Mouse (Mus musculus): ENCODE measurements around the gene Baz2b. TPM values are rescaled to one million over a fixed set of nuclear protein-coding genes. Genes with fewer than 3 reads are reported as not detected.

Baz2b gene
- total and polyA plus RNA-seq, 2 experiments from 2014 or later, result 40.6 to 71.7 TPM

DNA sequence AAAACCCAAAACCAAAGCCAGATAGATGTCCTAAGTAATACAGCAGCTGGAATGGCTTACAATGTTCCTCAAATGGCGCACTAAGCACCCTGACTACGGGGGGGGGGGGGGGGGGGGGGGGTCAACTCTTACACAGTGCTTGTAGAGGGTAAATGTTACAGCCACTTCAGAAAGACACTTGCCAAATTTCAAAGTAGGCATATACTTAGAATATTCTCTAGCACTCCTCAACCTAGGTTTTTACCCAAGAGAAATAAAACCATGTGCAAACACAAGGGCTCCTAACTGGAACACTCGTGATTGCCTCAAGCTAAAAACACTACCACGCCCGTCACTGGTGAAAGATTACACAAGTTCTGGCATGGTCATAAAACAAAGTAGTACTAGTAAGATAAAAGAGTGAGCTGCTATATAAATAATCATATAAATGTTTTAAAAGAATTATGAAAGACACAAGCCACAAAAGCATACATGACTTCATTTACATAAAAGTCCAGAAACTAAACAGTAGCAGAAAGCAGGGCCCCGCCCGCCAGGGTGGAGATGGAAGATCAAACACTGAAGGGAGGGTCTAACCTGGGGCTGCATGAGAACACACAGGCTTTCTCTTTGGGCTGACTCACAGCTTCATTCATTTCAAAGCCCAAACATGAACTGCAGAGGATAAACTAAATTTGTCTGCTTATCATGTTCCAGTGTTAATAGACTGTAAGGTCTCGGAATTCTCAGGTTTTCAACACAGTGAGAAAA lies 212.0 kb downstream of the Baz2b start:
- no peak for TF ChIP-seq CTCF (IDR thresholded peaks at IDR 0.05; ENCODE audit: low read depth)
- H3K36me3 ChIP-seq (ENCODE audit: insufficient read depth), result no peaks in the 10 kb centered on the region
- 91% methylated on average over 8 of the region's 8 CpGs for WGBS

DNA sequence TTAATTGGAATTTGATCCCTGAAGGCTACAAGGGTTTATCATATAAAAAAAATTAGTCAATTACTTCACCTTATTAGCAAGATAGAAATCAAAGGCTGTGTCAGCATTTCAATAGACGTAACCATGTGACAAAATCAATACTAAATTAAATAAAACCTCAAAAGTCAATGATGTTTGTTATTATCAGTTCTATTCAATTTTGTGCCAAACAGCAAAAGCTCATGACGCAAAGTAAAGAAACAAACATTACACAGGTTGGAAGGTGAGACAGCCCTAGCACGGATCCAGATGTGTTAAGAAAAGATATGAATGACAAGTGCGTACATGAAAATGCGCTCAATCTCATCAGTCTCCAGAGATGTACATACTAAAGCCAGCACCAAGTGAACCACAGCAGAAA lies 212.7 kb downstream of the Baz2b start:
- no peak for TF ChIP-seq CTCF (IDR thresholded peaks at IDR 0.05; ENCODE audit: low read depth)
- no peak for DNase-seq
- Histone ChIP-seq H3K27ac (ENCODE audit: low read depth, low read length) (no peak overlapping the region), H3K9ac (no peak overlapping the region), H3K9me3 (ENCODE audit: low read length) (no peaks in the 10 kb centered on the region), H3K36me3 (ENCODE audit: insufficient read depth) (no peaks in the 10 kb centered on the region), H3K27me3 (ENCODE audit: insufficient read depth, low read length) (no peaks in the 10 kb centered on the region), H3K4me2 (ENCODE audit: low read depth) (no peak overlapping the region), H3K4me1 (ENCODE audit: insufficient read depth) (no peaks in the 10 kb centered on the region), H3K4me3 (ENCODE audit: low read depth, low read length) (no peak overlapping the region)
- 93% methylated on average over 5 of the region's 5 CpGs for WGBS
- ATAC-seq, result no peak

More for the DNA sequence above, 212.0 kb downstream of the Baz2b start:
- no peak overlapping the region for H3K4me3 ChIP-seq (ENCODE audit: low read depth, low read length)
- H3K27me3 ChIP-seq (ENCODE audit: insufficient read depth, low read length), result no peaks in the 10 kb centered on the region
- no peak overlapping the region for H3K4me2 ChIP-seq (ENCODE audit: low read depth)
- H3K9ac ChIP-seq, result no peak overlapping the region
- ATAC-seq (no peak), DNase-seq (no peak)
- H3K4me1 ChIP-seq (ENCODE audit: insufficient read depth), result no peaks in the 10 kb centered on the region
- no peak overlapping the region for H3K27ac ChIP-seq (ENCODE audit: low read depth, low read length)
- no peaks in the 10 kb centered on the region for H3K9me3 ChIP-seq (ENCODE audit: low read length)

DNA sequence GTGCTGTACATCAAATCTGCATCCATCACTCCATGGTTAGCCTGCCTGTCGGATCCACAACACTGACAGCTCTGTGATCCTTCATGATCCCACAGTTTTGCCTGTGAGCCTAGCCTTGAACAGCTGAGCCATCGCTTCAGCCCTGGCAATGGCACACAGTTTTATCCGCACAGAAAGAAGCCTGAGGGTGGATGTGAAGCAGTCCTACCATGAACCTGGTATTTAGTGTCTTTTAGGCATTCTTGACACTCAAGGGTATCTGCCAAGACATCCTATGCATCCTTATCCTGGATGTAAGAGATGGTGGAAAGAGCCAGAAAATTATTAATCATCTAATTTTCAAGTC lies 216.5 kb downstream of the Baz2b start:
- no peak overlapping the region for H3K27ac ChIP-seq (ENCODE audit: low read depth, low read length)

DNA sequence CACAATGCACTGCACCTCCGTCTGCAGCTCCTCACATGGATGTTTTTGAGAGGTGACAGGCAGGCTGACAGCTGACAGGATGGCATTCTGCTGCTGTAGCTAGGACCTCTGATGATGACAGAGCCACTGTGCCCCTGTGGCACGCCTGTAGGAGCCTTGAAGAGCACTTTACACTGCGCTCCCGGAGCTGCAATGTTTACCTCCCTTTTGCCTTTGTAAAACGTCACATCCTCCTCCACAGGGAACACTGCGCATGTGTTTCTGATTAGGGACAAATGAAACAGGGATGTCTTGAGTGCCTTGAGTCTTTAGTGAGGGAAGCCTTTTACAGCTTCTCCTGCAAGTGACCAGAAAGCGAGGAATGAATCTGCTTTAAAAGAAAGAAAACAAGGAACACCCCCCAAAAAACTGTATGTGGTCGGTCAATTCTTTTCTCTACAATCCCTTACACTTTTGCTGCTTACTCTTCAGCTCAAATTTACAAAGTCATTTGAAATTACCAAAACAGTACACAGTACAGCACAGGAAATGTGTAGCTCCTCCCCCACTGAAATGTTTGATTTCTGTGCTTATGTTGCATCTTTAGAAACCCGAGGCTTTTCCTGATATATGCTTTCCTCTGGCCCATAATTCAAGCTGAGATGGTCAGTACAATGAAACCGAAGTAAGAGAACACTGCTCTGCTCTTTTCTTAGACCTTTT lies 217.0 kb downstream of the Baz2b start:
- Histone ChIP-seq H3K27ac (ENCODE audit: low read depth, low read length) (no peak overlapping the region), H3K4me2 (ENCODE audit: low read depth) (no peak overlapping the region), H3K27me3 (ENCODE audit: insufficient read depth, low read length) (no peaks in the 10 kb centered on the region), H3K9me3 (ENCODE audit: low read length) (no peaks in the 10 kb centered on the region), H3K9ac (no peak overlapping the region), H3K4me3 (ENCODE audit: low read depth, low read length) (no peak overlapping the region), H3K36me3 (ENCODE audit: insufficient read depth) (no peaks in the 10 kb centered on the region), H3K4me1 (ENCODE audit: insufficient read depth) (no peaks in the 10 kb centered on the region)
- ATAC-seq, result no peak
- no peak for TF ChIP-seq CTCF (IDR thresholded peaks at IDR 0.05; ENCODE audit: low read depth)
- DNase-seq, result no peak
- 71% methylated on average over 10 of the region's 10 CpGs for WGBS

More for the DNA sequence above, 216.5 kb downstream of the Baz2b start:
- no peaks in the 10 kb centered on the region for H3K4me1 ChIP-seq (ENCODE audit: insufficient read depth)
- WGBS, result 74% methylated on average over 3 of the region's 3 CpGs
- no peak for TF ChIP-seq CTCF (IDR thresholded peaks at IDR 0.05; ENCODE audit: low read depth)
- no peak overlapping the region for H3K4me2 ChIP-seq (ENCODE audit: low read depth)
- no peak overlapping the region for H3K9ac ChIP-seq
- ATAC-seq (no peak), DNase-seq (no peak)
- no peaks in the 10 kb centered on the region for H3K9me3 ChIP-seq (ENCODE audit: low read length)
- no peak overlapping the region for H3K4me3 ChIP-seq (ENCODE audit: low read depth, low read length)
- no peaks in the 10 kb centered on the region for H3K27me3 ChIP-seq (ENCODE audit: insufficient read depth, low read length)
- H3K36me3 ChIP-seq (ENCODE audit: insufficient read depth), result no peaks in the 10 kb centered on the region

DNA sequence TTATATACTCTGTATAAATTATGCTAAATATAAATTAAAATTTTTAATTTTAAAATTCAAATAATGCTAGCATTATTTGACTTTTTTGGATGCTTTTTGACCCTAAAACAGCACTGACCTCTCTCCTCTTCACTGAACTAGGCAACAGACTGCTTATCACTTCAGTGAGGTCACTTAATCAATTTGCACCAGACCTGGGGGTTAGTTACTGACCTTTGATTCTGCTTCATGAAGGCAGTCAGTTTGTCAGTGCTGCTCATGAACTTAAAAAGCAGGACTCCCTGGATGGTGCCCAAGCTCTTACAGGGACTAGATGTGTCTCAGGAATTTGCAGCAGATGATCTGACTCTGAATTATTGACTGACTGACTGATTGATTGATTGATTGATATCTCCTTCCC lies 217.9 kb downstream of the Baz2b start:
- no peak overlapping the region for H3K9ac ChIP-seq
- ATAC-seq, result no peak

DNA sequence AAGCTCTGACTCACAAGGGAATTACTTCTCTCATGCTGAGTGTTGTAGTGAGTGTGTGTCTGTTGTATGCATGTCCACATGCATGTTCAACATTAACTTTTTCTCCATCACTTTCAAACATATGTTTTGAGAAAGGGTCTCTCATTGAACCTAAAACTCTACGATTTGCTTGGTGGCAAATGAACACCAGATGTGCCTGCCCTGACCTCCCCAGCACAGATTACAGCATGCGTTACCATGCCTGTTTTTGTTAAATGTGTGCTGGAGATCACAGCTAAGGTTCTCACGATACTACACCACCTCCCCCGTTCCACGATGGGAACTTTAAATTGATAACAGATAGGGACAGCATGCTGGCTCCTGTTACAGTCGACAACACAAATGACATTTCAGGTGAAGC lies 222.1 kb downstream of the Baz2b start:
- Histone ChIP-seq H3K4me1 (ENCODE audit: insufficient read depth) (no peaks in the 10 kb centered on the region), H3K27me3 (ENCODE audit: insufficient read depth, low read length) (no peaks in the 10 kb centered on the region), H3K9ac (no peak overlapping the region), H3K4me3 (ENCODE audit: low read depth, low read length) (no peak overlapping the region), H3K4me2 (ENCODE audit: low read depth) (no peak overlapping the region), H3K9me3 (ENCODE audit: low read length) (no peaks in the 10 kb centered on the region), H3K36me3 (ENCODE audit: insufficient read depth) (no peaks in the 10 kb centered on the region), H3K27ac (ENCODE audit: low read depth, low read length) (no peak overlapping the region)
- no peak for ATAC-seq
- 75% methylated on average over 6 of the region's 6 CpGs for WGBS
- no peak for TF ChIP-seq CTCF (IDR thresholded peaks at IDR 0.05; ENCODE audit: low read depth)
- DNase-seq, result no peak

More for the DNA sequence above, 217.9 kb downstream of the Baz2b start:
- no peaks in the 10 kb centered on the region for H3K36me3 ChIP-seq (ENCODE audit: insufficient read depth)
- no peak overlapping the region for H3K4me2 ChIP-seq (ENCODE audit: low read depth)
- no peaks in the 10 kb centered on the region for H3K9me3 ChIP-seq (ENCODE audit: low read length)
- H3K4me1 ChIP-seq (ENCODE audit: insufficient read depth), result no peaks in the 10 kb centered on the region
- no peak overlapping the region for H3K27ac ChIP-seq (ENCODE audit: low read depth, low read length)
- no peak for TF ChIP-seq CTCF (IDR thresholded peaks at IDR 0.05; ENCODE audit: low read depth)
- H3K4me3 ChIP-seq (ENCODE audit: low read depth, low read length), result no peak overlapping the region
- DNase-seq, result no peak
- no peaks in the 10 kb centered on the region for H3K27me3 ChIP-seq (ENCODE audit: insufficient read depth, low read length)

DNA sequence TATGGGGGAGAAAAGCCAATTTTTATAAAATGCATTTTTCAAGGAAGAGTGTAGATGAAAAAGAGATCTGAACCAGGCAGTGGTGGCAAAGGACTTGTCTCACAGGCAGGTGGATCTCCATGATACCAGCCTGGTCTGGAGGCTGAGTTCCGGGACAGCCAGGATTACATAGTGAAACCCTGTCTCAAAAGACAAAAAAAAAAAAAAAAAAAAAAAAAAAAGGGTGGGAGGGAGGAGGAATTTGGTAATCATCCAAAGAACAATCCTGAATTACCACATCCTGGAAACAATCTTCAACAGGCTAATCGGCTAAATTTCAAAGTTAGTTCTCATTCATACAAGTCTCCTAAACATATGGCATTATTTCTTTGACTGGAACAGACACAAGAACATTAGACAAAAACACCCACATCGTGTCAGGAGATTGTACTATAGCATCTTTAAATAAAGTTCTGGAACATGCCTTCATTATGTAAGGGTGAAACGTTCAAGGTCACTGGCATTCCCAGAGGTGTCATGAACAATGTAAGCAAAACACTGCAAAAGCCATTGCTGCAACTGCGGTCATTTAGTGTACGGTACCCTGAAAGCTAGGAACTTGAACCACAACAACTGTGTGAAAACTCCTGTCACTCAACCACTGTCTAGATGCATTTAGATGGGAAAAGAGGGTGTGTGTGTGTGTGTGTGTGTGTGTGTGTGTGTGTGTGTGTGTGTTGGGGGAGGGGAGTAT lies 230.0 kb downstream of the Baz2b start:
- no peak for TF ChIP-seq CTCF (IDR thresholded peaks at IDR 0.05; ENCODE audit: low read depth)
- 33% methylated on average over 6 of the region's 6 CpGs for WGBS
- H3K4me2 ChIP-seq (ENCODE audit: low read depth), result no peak overlapping the region
- no peaks in the 10 kb centered on the region for H3K9me3 ChIP-seq (ENCODE audit: low read length)
- no peaks in the 10 kb centered on the region for H3K4me1 ChIP-seq (ENCODE audit: insufficient read depth)
- no peak for ATAC-seq
- no peak overlapping the region for H3K4me3 ChIP-seq (ENCODE audit: low read depth, low read length)
- no peak for DNase-seq
- H3K9ac ChIP-seq, result no peak overlapping the region
- no peaks in the 10 kb centered on the region for H3K27me3 ChIP-seq (ENCODE audit: insufficient read depth, low read length)
- peaks cover 9% of the 10 kb centered on the region; the same call in 1 of the 2 replicates for H3K36me3 ChIP-seq (ENCODE audit: insufficient read depth)
- H3K27ac ChIP-seq (ENCODE audit: low read depth, low read length), result no peak overlapping the region
